In the genomic region with DNA sequence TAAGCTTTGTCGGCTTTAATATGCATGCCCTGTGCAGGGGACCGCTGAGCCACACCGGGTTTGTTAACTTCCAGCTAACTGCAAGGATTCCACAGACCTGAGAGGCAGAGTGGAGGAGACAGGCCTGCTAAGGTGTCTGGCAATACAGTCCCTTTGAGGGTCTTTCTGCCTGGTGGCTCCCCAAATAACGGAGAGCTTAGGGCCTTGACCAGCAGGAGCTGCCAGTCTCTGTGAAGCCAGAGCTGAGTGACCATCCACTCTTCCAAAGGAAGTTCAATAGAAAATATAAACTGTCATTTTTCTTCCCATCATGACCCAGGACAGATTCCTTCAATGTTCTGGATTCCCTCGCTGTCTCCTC, we compare ENCODE assay signal across 11 mouse cellular contexts. TPM values are rescaled to one million over a fixed set of nuclear protein-coding genes. Genes with fewer than 3 reads are reported as not detected.
DNase-seq lines count a peak whose midpoint lies in the region; ATAC-seq lines count a peak whose summit lies in the region.
"Had no signal": no experiment of that assay in that cellular context is flagged by ENCODE, and none has a peak within 500 bp of the region (broad histone marks: within the 10 kb centered on the region; RNA-seq: fewer than 3 reads in every experiment).

No protein-coding gene starts in this region.

- H3K4me1 ChIP-seq in erythroblast, embryonic 14.5 days (ENCODE audit: control insufficient read depth), result peaks cover 37% of the 10 kb centered on the region
- H3K4me1 ChIP-seq in lung, embryonic 16.5 days (replicated peaks; ENCODE audit: control insufficient read depth, insufficient read depth, low read length), result peaks cover 28% of the 10 kb centered on the region
- peaks cover 78% of the 10 kb centered on the region for H3K4me1 ChIP-seq in limb, embryonic 10.5 days
- peaks cover 54% of the 10 kb centered on the region for H3K4me1 ChIP-seq in neural tube, embryonic 15.5 days

- peak overlapping the region; percentile 100 for H3K4me3 ChIP-seq in erythroblast, embryonic 14.5 days (replicated peaks)
- H3K4me3 ChIP-seq in lung, embryonic 16.5 days (ENCODE audit: low read length), result peak overlapping the region; percentile 66; the same call in 1 of the 2 replicates
- H3K4me3 ChIP-seq in limb, embryonic 10.5 days, result peak overlapping the region; percentile 98
- H3K4me3 ChIP-seq in neural tube, embryonic 15.5 days (replicated peaks), result peak overlapping the region; percentile 76; the same call in 1 of the 2 replicates

- no peak for DNase-seq in lung, postnatal 36 days
- no peak for DNase-seq in limb, embryonic 10.5 days (ENCODE audit: low spot score)
- no peak for DNase-seq in frontal cortex, adult 2 months (ENCODE audit: extremely low spot score in 1 of 2, low spot score in 1 of 2)
- DNase-seq in adrenal gland, postnatal 14 days, result no peak
- DNase-seq: gastrocnemius, postnatal 36 days had no signal

- peak overlapping the region; percentile 81 for H3K9ac ChIP-seq in lung, embryonic 16.5 days (ENCODE audit: low read length)
- H3K9ac ChIP-seq in neural tube, embryonic 15.5 days (replicated peaks), result no peak overlapping the region

- no peak for ATAC-seq in erythroblast, adult 5-6 weeks (replicated peaks; ENCODE audit: low FRiP score, poor library complexity, severe bottlenecking)
- ATAC-seq in lung, embryonic 16.5 days (ENCODE audit: low read depth), result no peak
- ATAC-seq in neural tube, embryonic 15.5 days (ENCODE audit: low FRiP score), result no peak
- ATAC-seq: inflammation-experienced regulatory T-cells, adult 6 months; Patski had no signal

- peak overlapping the region; percentile 86 for H3K27ac ChIP-seq in lung, embryonic 16.5 days (ENCODE audit: low read length)
- H3K27ac ChIP-seq in limb, embryonic 10.5 days, result peak overlapping the region; percentile 99
- H3K27ac ChIP-seq in neural tube, embryonic 15.5 days (replicated peaks), result peak overlapping the region; percentile 42; the same call in 1 of the 2 replicates

- H3K36me3 ChIP-seq in erythroblast, embryonic 14.5 days (ENCODE audit: control insufficient read depth), result no peaks in the 10 kb centered on the region
- no peaks in the 10 kb centered on the region for H3K36me3 ChIP-seq in lung, embryonic 16.5 days (ENCODE audit: control insufficient read depth, insufficient read depth, low read length)
- H3K36me3 ChIP-seq in limb, embryonic 10.5 days, result no peaks in the 10 kb centered on the region
- no peaks in the 10 kb centered on the region for H3K36me3 ChIP-seq in neural tube, embryonic 15.5 days

- 23% methylated on average over 5 of the region's 5 CpGs for WGBS in lung, embryonic 16.5 days
- 8% methylated on average over 5 of the region's 5 CpGs for WGBS in limb, embryonic 10.5 days
- WGBS in neural tube, embryonic 15.5 days, result 14% methylated on average over 5 of the region's 5 CpGs

- H3K4me2 ChIP-seq in lung, embryonic 16.5 days (ENCODE audit: low read depth, low read length), result peak overlapping the region; percentile 85
- H3K4me2 ChIP-seq in neural tube, embryonic 15.5 days, result peak overlapping the region; percentile 97

- peaks cover 64% of the 10 kb centered on the region for H3K27me3 ChIP-seq in erythroblast, embryonic 14.5 days (ENCODE audit: control insufficient read depth)
- H3K27me3 ChIP-seq in lung, embryonic 16.5 days (ENCODE audit: control insufficient read depth, insufficient read depth, low read depth, low read length), result no peaks in the 10 kb centered on the region; the same call in 1 of the 2 replicates
- H3K27me3 ChIP-seq in limb, embryonic 10.5 days (ENCODE audit: low read depth, poor library complexity, severe bottlenecking), result peaks cover 53% of the 10 kb centered on the region
- 0 out of 2 replicates have a peak, but pooled peaks cover 5% of the 10 kb centered on the region for H3K27me3 ChIP-seq in neural tube, embryonic 15.5 days (replicated peaks)
- H3K27me3 ChIP-seq: Patski had no signal

- H3K9me3 ChIP-seq in erythroblast, embryonic 14.5 days (ENCODE audit: control insufficient read depth, low read length), result peaks cover 7% of the 10 kb centered on the region; the same call in 1 of the 2 replicates
- no peaks in the 10 kb centered on the region for H3K9me3 ChIP-seq in lung, embryonic 16.5 days (ENCODE audit: control insufficient read depth, low read length)
- H3K9me3 ChIP-seq in limb, embryonic 10.5 days (replicated peaks), result no peaks in the 10 kb centered on the region
- no peaks in the 10 kb centered on the region for H3K9me3 ChIP-seq in neural tube, embryonic 15.5 days (replicated peaks)

RNA-seq across cellular contexts. Expression of a gene that starts 4.0 kb away (rescaled TPM):
- 0.26 and 0.93 TPM in 2 replicates for polyA plus RNA-seq in erythroblast, embryonic 14.5 days (2012)
- 2.5 and 4.8 TPM in 2 replicates for total RNA-seq in erythroblast, adult 5-6 weeks (2015; ENCODE audit: low replicate concordance)
- total RNA-seq in erythroblast, adult 5-6 weeks (2017; ENCODE audit: low replicate concordance), result 1.5 and 2.5 TPM in 2 replicates
- 33.4 and 34.2 TPM in 2 replicates for polyA plus RNA-seq in lung, embryonic 16.5 days (2015; fragmentation: Nextera tagmentation; extraction: Ambion mirVana)
- polyA plus RNA-seq in limb, embryonic 10.5 days (2016; fragmentation: Nextera tagmentation; extraction: Ambion mirVana), result 18.2 and 19.0 TPM in 2 replicates
- polyA plus RNA-seq in neural tube, embryonic 15.5 days (2015; fragmentation: Nextera tagmentation; extraction: Ambion mirVana), result 16.9 and 17.5 TPM in 2 replicates
- 26.5 and 27.8 TPM in 2 replicates for polyA plus RNA-seq in frontal cortex, adult 2 months (2012; rRNA removed)
- 38.6 and 39.5 TPM in 2 replicates for total RNA-seq in adrenal gland, postnatal 14 days (2021)

Comparison
In these comparisons a context has a peak if more than half of its experiments do, and no peak if none do; other contexts are left out.
1. H3K27ac ChIP-seq: peak in every context shown above with its lines; median percentile 99 in limb, embryonic 10.5 days; 86 in lung, embryonic 16.5 days; 42 in neural tube, embryonic 15.5 days.